Mouse (Mus musculus) MEL (cell line): Measurements from ENCODE around the gene B830017H08Rik. TPM values are rescaled to one million over a fixed set of nuclear protein-coding genes. Genes with fewer than 3 reads are reported as not detected.

Experiments used
- DNase-seq: peaks from one replicate; pipeline ENCODE4 v3.0.0; 2011; ENCODE audit warnings: low read depth, low spot score
- H3K27ac ChIP-seq: 2 replicates; pipeline ENCODE4 v1.5.1; 2012; ENCODE audit warnings: low read depth, mild to moderate bottlenecking, control low read depth, low read length, moderate library complexity; ENCODE audit not compliant: control insufficient read depth
- H3K27me3 ChIP-seq, 2 experiments: fragments of 150-350 bp in 1 of 2; sonication (generic) in 1 of 2; 2 replicates each; pipeline ENCODE4 v1.6.1; 2012; ENCODE audit warnings: low read length in 2 of 2, mild to moderate bottlenecking in 2 of 2, improper control_type of control experiment in 1 of 2, moderate library complexity in 1 of 2; ENCODE audit not compliant: insufficient read depth in 2 of 2, control insufficient read depth in 1 of 2
- H3K36me3 ChIP-seq, 2 experiments: 2 replicates each; pipeline ENCODE4 v1.6.1; 2012 to 2014; ENCODE audit warnings: low read length in 2 of 2, improper control_type of control experiment in 1 of 2, inconsistent platforms in 1 of 2, mild to moderate bottlenecking in 1 of 2; ENCODE audit not compliant: insufficient read depth in 2 of 2, control insufficient read depth in 1 of 2
- H3K4me1 ChIP-seq, 2 experiments: fragments of 150-350 bp in 1 of 2; sonication (generic) in 1 of 2; 2 replicates each; pipeline ENCODE4 v1.6.1; 2012; ENCODE audit warnings: low read length in 2 of 2, improper control_type of control experiment in 1 of 2, mild to moderate bottlenecking in 1 of 2; ENCODE audit not compliant: insufficient read depth in 2 of 2, control insufficient read depth in 1 of 2
- H3K4me3 ChIP-seq, 2 experiments: fragments of 150-350 bp in 1 of 2; sonication (generic) in 1 of 2; 2 replicates each; pipeline ENCODE4 v1.5.1; 2012; ENCODE audit warnings: low read depth in 2 of 2, low read length in 2 of 2, mild to moderate bottlenecking in 2 of 2, moderate library complexity in 2 of 2, control low read depth in 1 of 2, improper control_type of control experiment in 1 of 2; ENCODE audit not compliant: control insufficient read depth in 1 of 2, insufficient read depth in 1 of 2
- H3K79me2 ChIP-seq: 2 replicates; pipeline ENCODE4 v1.6.1; 2012; ENCODE audit warnings: mild to moderate bottlenecking, low read length, moderate library complexity; ENCODE audit not compliant: control insufficient read depth, poor library complexity, insufficient read depth
- H3K9ac ChIP-seq: 2 replicates; pipeline ENCODE4 v1.6.1; 2012; ENCODE audit warnings: low read depth, mild to moderate bottlenecking, control low read depth, low read length, moderate library complexity; ENCODE audit not compliant: control insufficient read depth, poor library complexity, severe bottlenecking
- H3K9me3 ChIP-seq: fragments of 150-350 bp; sonication (generic); replicated peaks from 2 replicates; pipeline ENCODE4 v1.6.1; 2012; ENCODE audit warnings: mild to moderate bottlenecking, low read length, improper control_type of control experiment, moderate library complexity; ENCODE audit not compliant: insufficient read depth
- CHD1 ChIP-seq: IDR thresholded peaks from 2 replicates; pipeline ENCODE4 v1.6.1; 2012; ENCODE audit warnings: low read depth, mild to moderate bottlenecking, inconsistent platforms, low read length, improper control_type of control experiment
- CHD2 ChIP-seq: IDR thresholded peaks from 2 replicates; pipeline ENCODE4 v1.6.1; 2011; ENCODE audit warnings: low read length, improper control_type of control experiment
- E2F4 ChIP-seq: IDR thresholded peaks from 2 replicates; pipeline ENCODE4 v1.6.1; 2011; ENCODE audit warnings: low read depth, low read length, improper control_type of control experiment, borderline replicate concordance
- ELF1 ChIP-seq: IDR thresholded peaks from 2 replicates; pipeline ENCODE4 v1.6.1; 2014; ENCODE audit warnings: low read depth, mild to moderate bottlenecking, inconsistent platforms, low read length, improper control_type of control experiment, moderate library complexity
- GABPA ChIP-seq: IDR thresholded peaks from 2 replicates; pipeline ENCODE4 v1.6.1; 2012; ENCODE audit warnings: low read depth, mild to moderate bottlenecking, inconsistent platforms, low read length, improper control_type of control experiment, moderate library complexity
- HCFC1 ChIP-seq: IDR thresholded peaks from 2 replicates; pipeline ENCODE4 v1.6.1; 2012; ENCODE audit warnings: low read depth, mild to moderate bottlenecking, inconsistent platforms, low read length, improper control_type of control experiment, moderate library complexity
- JUND ChIP-seq: IDR thresholded peaks from 2 replicates; pipeline ENCODE4 v1.6.1; 2011; ENCODE audit warnings: low read depth, mild to moderate bottlenecking, improper control_type of control experiment, low read length
- MAFK ChIP-seq: IDR thresholded peaks from 2 replicates; pipeline ENCODE4 v1.6.1; 2011; ENCODE audit warnings: low read depth, mild to moderate bottlenecking, low read length, improper control_type of control experiment, borderline replicate concordance
- MAX ChIP-seq: IDR thresholded peaks from 2 replicates; pipeline ENCODE4 v1.6.1; 2011; ENCODE audit warnings: low read length, improper control_type of control experiment
- MAZ ChIP-seq: IDR thresholded peaks from 2 replicates; pipeline ENCODE4 v1.6.1; 2012; ENCODE audit warnings: low read depth, mild to moderate bottlenecking, inconsistent platforms, low read length, improper control_type of control experiment
- MXI1 ChIP-seq: IDR thresholded peaks from 2 replicates; pipeline ENCODE4 v1.6.1; 2011; ENCODE audit warnings: mild to moderate bottlenecking, low read depth, low read length, improper control_type of control experiment
- MYB ChIP-seq: IDR thresholded peaks from 2 replicates; pipeline ENCODE4 v1.6.1; 2011; ENCODE audit warnings: mild to moderate bottlenecking, low read depth, low read length, improper control_type of control experiment
- MYC ChIP-seq: IDR thresholded peaks from 2 replicates; pipeline ENCODE4 v1.6.1; 2011; ENCODE audit warnings: low read depth, mild to moderate bottlenecking, low read length, improper control_type of control experiment, moderate library complexity
- NELFE ChIP-seq: IDR thresholded peaks from 2 replicates; pipeline ENCODE4 v1.6.1; 2011; ENCODE audit warnings: low read depth, low read length, improper control_type of control experiment
- POLR2A ChIP-seq, 2 experiments: IDR thresholded peaks; 2 replicates each; pipeline ENCODE4 v1.6.1; 2011 to 2012; ENCODE audit warnings: low read length in 2 of 2, mild to moderate bottlenecking in 2 of 2, control low read depth in 1 of 2, improper control_type of control experiment in 1 of 2, low read depth in 1 of 2, moderate library complexity in 1 of 2; ENCODE audit not compliant: control insufficient read depth in 1 of 2, insufficient read depth in 1 of 2, poor library complexity in 1 of 2
- POLR2AphosphoS2 ChIP-seq: IDR thresholded peaks from 2 replicates; pipeline ENCODE4 v1.6.1; 2011; ENCODE audit warnings: low read length, improper control_type of control experiment
- POLR2AphosphoS5 ChIP-seq: IDR thresholded peaks from 2 replicates; pipeline ENCODE4 v1.6.1; 2012; ENCODE audit warnings: low read depth, borderline replicate concordance, mild to moderate bottlenecking, inconsistent platforms, low read length, moderate library complexity, mixed read lengths
- RCOR1 ChIP-seq: IDR thresholded peaks from 2 replicates; pipeline ENCODE4 v1.6.1; 2012; ENCODE audit warnings: low read depth, mild to moderate bottlenecking, inconsistent platforms, low read length, improper control_type of control experiment
- SMC3 ChIP-seq: IDR thresholded peaks from 2 replicates; pipeline ENCODE4 v1.6.1; 2011; ENCODE audit warnings: low read depth, low read length, improper control_type of control experiment
- TAL1 ChIP-seq: IDR thresholded peaks from 2 replicates; pipeline ENCODE4 v1.6.1; 2012; ENCODE audit warnings: mild to moderate bottlenecking, inconsistent platforms, low read length, moderate library complexity, mixed read lengths
- TCF12 ChIP-seq: IDR thresholded peaks from 2 replicates; pipeline ENCODE4 v1.6.1; 2014; ENCODE audit warnings: low read depth, mild to moderate bottlenecking, inconsistent platforms, low read length, improper control_type of control experiment, moderate library complexity
- UBTF ChIP-seq: IDR thresholded peaks from 2 replicates; pipeline ENCODE4 v1.6.1; 2012; ENCODE audit warnings: low read depth, mild to moderate bottlenecking, inconsistent platforms, low read length, improper control_type of control experiment, moderate library complexity, borderline replicate concordance; ENCODE audit not compliant: insufficient read depth
- USF1 ChIP-seq: IDR thresholded peaks from 2 replicates; pipeline ENCODE4 v1.6.1; 2014; ENCODE audit warnings: low read depth, mild to moderate bottlenecking, inconsistent platforms, low read length, improper control_type of control experiment, moderate library complexity
- ZC3H11A ChIP-seq: IDR thresholded peaks from 2 replicates; pipeline ENCODE4 v1.6.1; 2012; ENCODE audit warnings: low read depth, mild to moderate bottlenecking, inconsistent platforms, low read length, improper control_type of control experiment
- ZKSCAN1 ChIP-seq: IDR thresholded peaks from 2 replicates; pipeline ENCODE4 v1.6.1; 2012; ENCODE audit warnings: low read depth, mild to moderate bottlenecking, inconsistent platforms, low read length, improper control_type of control experiment, moderate library complexity
- ZMIZ1 ChIP-seq: IDR thresholded peaks from 2 replicates; pipeline ENCODE4 v1.6.1; 2012; ENCODE audit warnings: low read depth, mild to moderate bottlenecking, inconsistent platforms, low read length, improper control_type of control experiment, moderate library complexity
- ZNF384 ChIP-seq: IDR thresholded peaks from 2 replicates; pipeline ENCODE4 v1.6.1; 2012; ENCODE audit warnings: low read depth, mild to moderate bottlenecking, inconsistent platforms, low read length, improper control_type of control experiment
- polyA plus RNA-seq, 2 experiments: library from polyadenylated mRNA; stranded (reverse) in 1 of 2; unstranded in 1 of 2; fragments of >175 nt in 1 of 2; fragments of >200 nt in 1 of 2; gene quantifications; 2 replicates each; pipeline versions ENCODE4 v1.2.1 to v1.2.4; 2012; ENCODE audit warnings: low replicate concordance in 2 of 2, low read depth in 1 of 2; ENCODE audit not compliant: insufficient read length in 2 of 2, insufficient read depth in 1 of 2, missing spikeins in 1 of 2
- total RNA-seq: library from RNA; depleted of rRNA; stranded (reverse); fragments of 300-350 nt; gene quantifications from 2 replicates; pipeline ENCODE4 v1.2.3, GENCODE M21; 2012

The B830017H08Rik gene
- total and polyA plus RNA-seq, 3 experiments = 0.06 TPM; not detected in 2

- TF ChIP-seq TCF12 = no peak
- no peak for TF ChIP-seq ZNF384
- no peak for TF ChIP-seq E2F4
- TF ChIP-seq POLR2A (IDR thresholded peaks at IDR 0.05; ENCODE audit: control insufficient read depth in 1 of 2, insufficient read depth in 1 of 2, low read depth in 1 of 2, low read length in 2 of 2, poor library complexity in 1 of 2) = no peak
- TF ChIP-seq CHD2 = no peak
- no peak for TF ChIP-seq CHD1
- TF ChIP-seq TAL1 = no peak
- TF ChIP-seq HCFC1 = no peak
- TF ChIP-seq ZC3H11A = no peak
- TF ChIP-seq ELF1 = no peak
- TF ChIP-seq NELFE = no peak
- no peak for TF ChIP-seq MAFK
- no peak for TF ChIP-seq POLR2AphosphoS2
- TF ChIP-seq UBTF = no peak
- no peak for TF ChIP-seq RCOR1
- TF ChIP-seq USF1 = no peak
- no peak for TF ChIP-seq GABPA
- TF ChIP-seq MYC = no peak
- no peak for TF ChIP-seq MAZ
- TF ChIP-seq ZMIZ1 = no peak
- peaks cover 43% of the 10 kb centered on the region for H3K79me2 ChIP-seq
- H3K27me3 ChIP-seq = no peaks in the 10 kb centered on the region
- H3K9me3 ChIP-seq = no peaks in the 10 kb centered on the region
- H3K36me3 ChIP-seq = peaks cover 0 to 3% of the 10 kb centered on the region in 2 experiments; a peak in 3 of 4 replicates
- no peak overlapping the region for H3K4me3 ChIP-seq
- no peak for DNase-seq
- no peak overlapping the region for H3K27ac ChIP-seq
- H3K4me1 ChIP-seq = peaks cover 0 to 4% of the 10 kb centered on the region in 2 experiments; a peak in 1 of 4 replicates
- no peak overlapping the region for H3K9ac ChIP-seq
These were observed 49.3 kb downstream of the B830017H08Rik start for GRCm38 (mm10) chr16:17882196-17882595.

DNA sequence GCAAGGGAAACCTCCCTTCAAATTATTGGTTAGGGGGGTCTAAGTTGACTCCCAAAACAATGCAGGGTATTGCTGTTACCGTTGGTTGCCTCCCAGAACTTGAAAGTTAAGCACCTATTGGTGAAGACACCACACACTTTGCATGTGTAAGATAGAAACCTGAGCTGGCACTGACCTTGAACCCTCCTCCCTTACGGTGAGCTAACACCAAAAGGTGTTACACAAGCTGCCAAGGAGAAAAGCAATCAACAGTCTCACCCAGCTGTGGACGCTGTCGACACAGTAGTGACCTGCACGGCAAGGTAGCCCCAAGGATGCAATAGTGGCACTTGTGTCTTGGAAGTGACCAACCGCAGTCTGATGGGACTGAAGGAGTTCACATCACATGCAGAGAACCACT lies 51.2 kb downstream of the B830017H08Rik start:
- H3K36me3 ChIP-seq = peaks cover 0 to 4% of the 10 kb centered on the region in 2 experiments; a peak in 3 of 4 replicates

More for the DNA sequence above, 51.2 kb downstream of the B830017H08Rik start:
- Histone ChIP-seq H3K27me3 (no peaks in the 10 kb centered on the region), H3K9ac (no peak overlapping the region), H3K9me3 (no peaks in the 10 kb centered on the region), H3K4me1 (peaks cover 0 to 4% of the 10 kb centered on the region in 2 experiments; a peak in 1 of 4 replicates), H3K4me3 (no peak overlapping the region), H3K27ac (no peak overlapping the region), H3K79me2 (peaks cover 43% of the 10 kb centered on the region)
- DNase-seq = no peak
- TF ChIP-seq MAZ (no peak), E2F4 (no peak), MAX (no peak), ZC3H11A (no peak), USF1 (no peak), POLR2A (IDR thresholded peaks at IDR 0.05; ENCODE audit: control insufficient read depth in 1 of 2, insufficient read depth in 1 of 2, low read depth in 1 of 2, low read length in 2 of 2, poor library complexity in 1 of 2) (no peak), POLR2AphosphoS5 (no peak), RCOR1 (no peak), TAL1 (no peak), JUND (no peak), SMC3 (no peak), MXI1 (no peak), MYB (no peak), CHD1 (no peak), ZKSCAN1 (no peak)
